31 mouse cellular contexts compared by ENCODE assay signal in the genomic region with DNA sequence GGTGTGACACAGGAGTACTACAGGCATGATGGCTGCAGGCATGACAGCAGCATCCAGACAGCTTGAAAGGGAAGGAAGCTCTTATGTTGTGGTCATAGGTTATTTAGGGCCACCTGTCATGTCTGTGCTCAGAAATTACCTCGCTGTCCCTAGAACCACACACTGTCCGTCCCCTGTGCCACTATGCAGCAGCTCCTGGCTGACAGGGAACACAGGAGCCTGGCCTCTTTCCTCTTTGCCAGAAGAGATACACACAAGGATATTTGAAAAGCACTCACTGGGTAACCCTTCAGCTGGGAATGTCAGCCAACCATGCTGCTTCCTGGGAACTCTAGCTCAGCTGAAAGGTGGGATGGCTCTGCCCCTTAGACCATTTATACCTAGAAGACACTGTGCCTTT.
DNase-seq lines count a peak whose midpoint lies in the region; ATAC-seq and TF ChIP-seq lines count a peak whose summit lies in the region.
"Had no signal": no experiment of that assay in that cellular context is flagged by ENCODE, and none has a peak within 500 bp of the region (broad histone marks: within the 10 kb centered on the region; RNA-seq: fewer than 3 reads in every experiment).

No protein-coding gene starts in this region.

- no peak for ATAC-seq in kidney, embryonic 14.5 days (ENCODE audit: low FRiP score, low TSS enrichment)
- no peak for ATAC-seq in neural tube, embryonic 13.5 days (ENCODE audit: low read depth)
- ATAC-seq: forebrain, embryonic 13.5 days; liver, embryonic 12.5 days; Patski had no signal

- peaks cover 2% of the 10 kb centered on the region for H3K79me2 ChIP-seq in heart, adult 2 months (replicated peaks; ENCODE audit: control insufficient read depth, insufficient read depth, low read length)

- 0 out of 2 replicates have a peak, but pooled peaks have one; percentile 54 for TF ChIP-seq EP300 in heart, adult 2 months (IDR thresholded peaks at IDR 0.05; ENCODE audit: insufficient read depth, low read depth, low read length)

- H3K4me3 ChIP-seq in heart, adult 2 months = no peak overlapping the region
- no peak overlapping the region for H3K4me3 ChIP-seq in kidney, embryonic 14.5 days (ENCODE audit: low read length)
- no peak overlapping the region for H3K4me3 ChIP-seq in neural tube, embryonic 13.5 days
- H3K4me3 ChIP-seq: embryonic facial prominence, embryonic 13.5 days; erythroblast, embryonic 14.5 days; forebrain, embryonic 13.5 days; limb, embryonic 13.5 days; liver, embryonic 12.5 days; neural tube, embryonic 12.5 days; stomach, embryonic 15.5 days had no signal

- intact Hi-C loops in heart, adult 2 months (cut with DNase I) = no loop called here

- TF ChIP-seq CTCF in heart, adult 2 months (IDR thresholded peaks at IDR 0.05) = no peak

- no peaks in the 10 kb centered on the region for H3K27me3 ChIP-seq in heart, adult 2 months (ENCODE audit: control insufficient read depth, insufficient read depth, low read length)
- no peaks in the 10 kb centered on the region for H3K27me3 ChIP-seq in kidney, embryonic 14.5 days (ENCODE audit: control insufficient read depth, insufficient read depth, low read length)
- no peaks in the 10 kb centered on the region for H3K27me3 ChIP-seq in neural tube, embryonic 13.5 days
- H3K27me3 ChIP-seq: CH12.LX; embryonic facial prominence, embryonic 13.5 days; forebrain, embryonic 13.5 days; limb, embryonic 13.5 days; liver, embryonic 12.5 days; neural tube, embryonic 12.5 days; Patski; stomach, embryonic 15.5 days had no signal

- no peak for TF ChIP-seq POLR2A in heart, adult 2 months (IDR thresholded peaks at IDR 0.05; ENCODE audit: insufficient read depth, low read depth, low read length)

- H3K4me1 ChIP-seq in heart, adult 2 months (ENCODE audit: control insufficient read depth, insufficient read depth, low read length) = peaks cover 15% of the 10 kb centered on the region
- peaks cover 28% of the 10 kb centered on the region for H3K4me1 ChIP-seq in kidney, embryonic 14.5 days (ENCODE audit: control insufficient read depth, insufficient read depth, low read length)
- peaks cover 86% of the 10 kb centered on the region for H3K4me1 ChIP-seq in neural tube, embryonic 13.5 days (replicated peaks)
- H3K4me1 ChIP-seq: stomach, embryonic 15.5 days had no signal

- H3K9me3 ChIP-seq in kidney, embryonic 14.5 days (ENCODE audit: control insufficient read depth, low read length) = no peaks in the 10 kb centered on the region
- no peaks in the 10 kb centered on the region for H3K9me3 ChIP-seq in neural tube, embryonic 13.5 days
- H3K9me3 ChIP-seq: embryonic facial prominence, embryonic 13.5 days; forebrain, embryonic 13.5 days; G1E; limb, embryonic 13.5 days; liver, embryonic 12.5 days; neural tube, embryonic 12.5 days; stomach, embryonic 15.5 days had no signal

- DNase-seq in heart, adult 2 months = no peak
- no peak for DNase-seq in heart, adult 8-10 months (ENCODE audit: low spot score)
- no peak for DNase-seq in kidney, postnatal 14 days
- DNase-seq in neural tube, embryonic 10.5 days (ENCODE audit: extremely low spot score, low spot score) = no peak
- DNase-seq in lung, postnatal 14 days = no peak
- DNase-seq in layer of hippocampus, adult 11-12 months (ENCODE audit: low spot score) = no peak
- DNase-seq: adrenal gland, adult 2 months; cerebellum, adult 11-12 months; cerebellum, postnatal 14 days; heart, postnatal 36 days; kidney, adult 8-10 months; kidney, postnatal 4 days; layer of hippocampus, adult 9-11 months; lung, adult 18-20 months; lung, postnatal 10 days; right cerebral cortex, adult 18-20 months; right cerebral cortex, postnatal 4 days; thymus, adult 18-20 months; thymus, postnatal 36 days had no signal

- WGBS in heart, adult 2 months = 70% methylated on average over 2 of the region's 2 CpGs
- 51% methylated on average over 2 of the region's 2 CpGs for WGBS in kidney, embryonic 14.5 days
- WGBS in neural tube, embryonic 13.5 days = 79% methylated on average over 2 of the region's 2 CpGs

- H3K9ac ChIP-seq in heart, adult 2 months (ENCODE audit: low read depth, low read length) = no peak overlapping the region
- H3K9ac ChIP-seq in kidney, embryonic 14.5 days (ENCODE audit: low read depth, low read length) = no peak overlapping the region
- H3K9ac ChIP-seq in neural tube, embryonic 13.5 days = no peak overlapping the region
- H3K9ac ChIP-seq: embryonic facial prominence, embryonic 13.5 days; forebrain, embryonic 13.5 days; limb, embryonic 13.5 days; liver, embryonic 12.5 days; neural tube, embryonic 12.5 days; stomach, embryonic 15.5 days had no signal

- peaks cover 4% of the 10 kb centered on the region for H3K36me3 ChIP-seq in heart, adult 2 months (ENCODE audit: control insufficient read depth, insufficient read depth, low read length)
- H3K36me3 ChIP-seq in kidney, embryonic 14.5 days (ENCODE audit: control insufficient read depth, insufficient read depth, low read length) = no peaks in the 10 kb centered on the region
- no peaks in the 10 kb centered on the region for H3K36me3 ChIP-seq in neural tube, embryonic 13.5 days
- H3K36me3 ChIP-seq: embryonic facial prominence, embryonic 13.5 days; limb, embryonic 13.5 days; liver, embryonic 12.5 days; neural tube, embryonic 12.5 days; stomach, embryonic 15.5 days had no signal

- H3K4me2 ChIP-seq in kidney, embryonic 14.5 days (replicated peaks; ENCODE audit: low read depth, low read length) = no peak overlapping the region
- no peak overlapping the region for H3K4me2 ChIP-seq in neural tube, embryonic 13.5 days
- H3K4me2 ChIP-seq: embryonic facial prominence, embryonic 13.5 days; forebrain, embryonic 13.5 days; limb, embryonic 13.5 days; liver, embryonic 12.5 days; neural tube, embryonic 12.5 days; stomach, embryonic 15.5 days had no signal

- no peak overlapping the region; the same call in 1 of the 2 replicates for H3K27ac ChIP-seq in heart, adult 2 months
- peak overlapping the region; percentile 30; the same call in 1 of the 2 replicates for H3K27ac ChIP-seq in kidney, embryonic 14.5 days (ENCODE audit: low read depth, low read length)
- peak overlapping the region; percentile 49; the same call in 1 of the 2 replicates for H3K27ac ChIP-seq in neural tube, embryonic 13.5 days (replicated peaks)
- H3K27ac ChIP-seq: embryonic facial prominence, embryonic 13.5 days; forebrain, embryonic 13.5 days; limb, embryonic 13.5 days; liver, embryonic 12.5 days; neural tube, embryonic 12.5 days; stomach, embryonic 15.5 days had no signal
